Mouse (Mus musculus): ENCODE measurements at regions not wholly inside any gene's neighbourhood (a gene's known extent, or its start where the extent isn't known, plus 50 kb on each side); places are given as distances from the start of the nearest gene placed in this dataset.

DNA sequence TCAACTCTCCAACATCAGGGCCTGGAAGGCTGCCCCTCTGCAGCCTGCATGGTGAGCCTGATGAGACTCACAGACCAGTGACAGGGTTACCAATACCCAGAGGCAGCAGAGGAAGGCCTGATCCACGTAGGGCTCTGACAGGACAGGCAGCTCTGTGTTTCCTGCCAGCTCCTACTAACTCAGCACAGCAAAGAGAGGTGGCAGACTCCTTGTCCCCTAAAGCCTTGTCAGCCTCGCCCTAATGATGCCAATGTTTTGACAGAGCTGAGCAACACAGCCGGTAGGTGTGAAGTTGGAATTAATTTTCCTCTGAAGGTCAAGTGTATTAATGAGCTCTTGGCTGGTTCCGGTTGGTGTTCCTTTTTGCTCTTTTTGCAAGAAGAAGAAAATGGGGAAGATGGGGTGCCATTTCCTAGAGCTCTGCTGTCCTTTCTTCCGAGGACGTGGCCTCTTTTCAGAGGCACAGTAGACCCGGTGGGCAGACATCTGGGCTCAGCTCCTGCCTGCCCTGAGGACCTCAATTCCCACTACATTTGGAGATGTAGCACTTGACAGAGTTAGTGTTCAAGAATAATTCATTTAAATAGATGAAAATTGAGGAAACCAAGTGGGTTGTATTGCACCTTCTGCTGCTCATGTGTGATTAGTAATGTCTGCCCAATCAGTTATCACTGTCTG is 395.5 kb upstream of the Tbx3 start:
- DNase-seq (ENCODE audit: extremely low read depth, insufficient read length, low spot score), result no peak

DNA sequence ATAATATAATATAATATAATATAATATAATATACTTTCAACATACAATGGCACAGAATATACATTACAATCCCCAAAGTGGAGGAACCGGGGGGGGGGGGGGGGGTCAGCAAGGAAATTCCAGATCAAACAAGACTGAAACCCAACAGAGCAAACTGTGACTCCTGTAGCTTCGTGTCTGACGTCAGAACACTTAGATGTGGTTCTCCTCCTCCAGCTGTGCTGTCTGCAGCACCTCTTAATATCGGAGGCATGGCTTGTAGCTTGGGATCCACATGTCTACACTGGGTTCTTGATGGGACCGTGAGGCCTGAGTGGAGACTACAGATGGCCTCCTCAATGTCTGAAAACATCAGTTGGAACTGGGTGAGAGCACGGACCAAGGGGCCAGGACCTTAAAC is 390.3 kb upstream of the Tbx3 start:
- DNase-seq (ENCODE audit: extremely low read depth, insufficient read length, low spot score), result no peak

DNA sequence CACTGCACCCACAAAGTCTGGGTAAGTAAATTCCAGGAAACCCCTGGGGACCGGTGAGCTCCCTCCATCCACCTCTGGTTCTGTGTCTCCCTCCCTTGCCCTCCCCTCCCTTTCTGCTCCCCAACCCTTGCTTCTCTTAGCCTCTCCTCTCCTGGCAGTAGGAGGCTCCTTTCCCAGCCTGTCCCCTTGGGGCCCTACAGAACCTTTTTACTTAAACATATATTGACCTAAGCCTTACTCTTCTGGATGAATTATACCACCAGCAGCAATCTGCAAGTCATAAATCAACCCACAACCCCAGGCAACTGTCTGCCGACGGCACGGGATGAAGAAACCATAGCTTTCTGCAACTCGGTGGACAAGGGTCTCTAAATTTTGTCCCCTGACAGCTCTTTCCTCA is 380.7 kb upstream of the Tbx3 start:
- DNase-seq (ENCODE audit: extremely low read depth, insufficient read length, low spot score), result no peak

DNA sequence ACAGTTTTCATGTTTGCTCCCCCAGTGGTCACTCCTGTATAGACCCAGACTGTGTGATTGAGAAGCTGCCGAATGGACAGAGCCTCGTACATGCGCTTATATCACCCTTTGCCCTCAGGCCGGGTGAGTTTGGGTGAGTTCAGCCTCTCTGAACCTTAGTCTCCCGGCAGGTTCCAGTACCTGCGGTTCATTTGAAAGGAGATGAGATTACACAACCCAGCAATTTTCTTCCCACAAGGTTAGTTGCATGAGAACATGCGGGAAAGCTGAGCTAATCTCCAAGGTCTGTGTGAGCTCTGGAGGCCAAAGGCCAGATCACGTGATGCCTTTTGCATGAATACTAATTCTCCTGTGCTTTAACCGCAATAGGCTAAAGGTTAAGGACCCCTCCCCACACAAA is 378.1 kb upstream of the Tbx3 start:
- DNase-seq (ENCODE audit: extremely low read depth, insufficient read length, low spot score), result no peak

DNA sequence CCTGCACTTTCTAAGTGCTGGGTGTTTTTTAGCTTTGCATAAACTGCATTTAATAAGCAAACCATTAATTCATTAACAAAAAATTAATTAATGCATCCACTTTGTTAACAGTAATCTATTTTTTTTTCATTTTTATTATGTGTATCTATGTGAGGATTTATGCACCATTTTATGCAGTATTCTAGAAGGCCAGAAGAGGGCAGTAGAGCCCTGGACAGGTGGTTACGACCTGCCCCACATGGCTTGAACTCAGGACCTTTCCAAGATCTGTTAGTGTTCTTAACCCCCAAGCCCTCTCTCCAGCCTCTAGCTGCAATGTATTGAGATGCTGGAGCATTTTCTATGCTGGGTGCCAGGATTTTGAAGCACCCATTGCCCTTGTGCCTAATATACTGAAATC is 377.6 kb upstream of the Tbx3 start:
- DNase-seq (ENCODE audit: extremely low read depth, insufficient read length, low spot score), result no peak

DNA sequence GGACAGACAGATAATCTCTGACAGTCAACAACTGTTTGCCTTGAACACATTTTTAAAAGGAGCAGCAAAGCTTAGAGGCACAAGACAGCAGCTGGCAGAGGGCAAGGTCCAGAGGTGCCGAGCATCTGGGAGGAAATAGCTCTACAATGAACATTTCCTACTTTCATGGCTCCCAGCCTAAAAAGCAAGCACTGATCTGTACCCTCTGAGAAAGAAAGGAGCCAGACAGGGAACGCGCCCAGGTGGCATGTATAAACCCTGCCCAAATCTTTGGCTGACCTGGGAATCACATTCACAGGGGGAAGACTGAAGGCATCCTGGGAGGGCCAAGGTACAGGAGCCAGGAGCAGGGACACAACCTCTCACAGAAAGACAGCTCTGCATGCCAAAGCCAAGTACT is 371.2 kb upstream of the Tbx3 start:
- no peak for DNase-seq (ENCODE audit: extremely low read depth, insufficient read length, low spot score)

DNA sequence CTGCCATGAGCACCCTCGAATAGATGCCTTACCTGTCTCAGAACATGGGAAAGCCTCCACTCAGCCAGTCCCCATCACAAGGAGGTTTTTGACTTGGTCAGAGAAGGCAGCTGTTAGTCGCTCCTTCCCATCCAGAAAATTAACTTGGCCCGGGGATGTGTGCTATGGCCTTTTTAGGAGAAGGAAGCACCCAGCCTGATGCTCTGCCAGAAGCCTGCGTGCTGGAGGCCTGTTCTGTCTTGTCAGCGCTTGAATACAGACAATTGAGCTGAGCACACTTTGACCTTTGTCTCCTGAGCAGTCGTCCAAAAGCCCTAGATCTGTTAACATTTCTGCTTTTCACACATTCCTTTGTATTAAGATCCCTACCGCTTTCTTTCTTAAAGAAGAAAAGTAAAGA is 370.4 kb upstream of the Tbx3 start:
- DNase-seq (ENCODE audit: extremely low read depth, insufficient read length, low spot score), result no peak

DNA sequence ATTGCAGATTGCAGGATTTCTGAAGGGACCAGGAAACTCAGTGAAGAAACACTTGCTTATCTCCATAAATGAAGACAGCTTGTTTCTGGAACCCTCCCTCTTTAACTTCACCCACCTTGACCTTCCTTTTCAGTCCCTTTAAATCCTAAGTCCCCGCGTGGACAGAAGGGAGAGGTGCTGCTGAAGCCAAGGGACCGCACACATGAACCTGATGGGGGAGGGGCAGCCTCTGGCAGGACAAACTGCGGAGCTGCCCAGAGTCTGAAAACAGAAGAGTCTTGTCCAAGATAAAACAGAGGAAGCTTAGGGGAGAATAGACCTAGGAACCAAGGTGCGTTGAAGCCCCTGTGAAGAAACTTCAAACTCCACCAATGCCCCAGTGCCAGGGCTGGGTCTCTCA is 368.9 kb upstream of the Tbx3 start:
- no peak for DNase-seq (ENCODE audit: extremely low read depth, insufficient read length, low spot score)

DNA sequence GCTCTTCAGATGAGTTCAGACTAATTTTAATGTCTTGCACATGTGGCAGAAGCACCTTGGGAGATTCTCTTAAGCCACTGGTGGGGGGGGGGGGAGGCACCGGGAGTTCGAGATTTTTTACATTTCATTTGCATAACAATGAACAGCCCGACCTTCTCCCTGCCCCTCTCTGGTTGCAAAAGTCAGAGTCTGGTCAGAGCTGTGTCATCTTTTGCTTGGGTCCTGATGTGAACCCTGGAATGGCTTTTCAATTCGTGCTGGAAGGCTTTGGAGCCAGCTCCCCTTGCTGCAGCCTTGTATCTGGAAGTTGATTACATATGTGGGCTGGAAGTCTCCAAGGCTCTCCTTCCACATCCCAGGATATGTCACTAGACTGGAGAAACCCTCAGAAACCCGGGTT is 365.7 kb upstream of the Tbx3 start:
- no peak for DNase-seq (ENCODE audit: extremely low read depth, insufficient read length, low spot score)

DNA sequence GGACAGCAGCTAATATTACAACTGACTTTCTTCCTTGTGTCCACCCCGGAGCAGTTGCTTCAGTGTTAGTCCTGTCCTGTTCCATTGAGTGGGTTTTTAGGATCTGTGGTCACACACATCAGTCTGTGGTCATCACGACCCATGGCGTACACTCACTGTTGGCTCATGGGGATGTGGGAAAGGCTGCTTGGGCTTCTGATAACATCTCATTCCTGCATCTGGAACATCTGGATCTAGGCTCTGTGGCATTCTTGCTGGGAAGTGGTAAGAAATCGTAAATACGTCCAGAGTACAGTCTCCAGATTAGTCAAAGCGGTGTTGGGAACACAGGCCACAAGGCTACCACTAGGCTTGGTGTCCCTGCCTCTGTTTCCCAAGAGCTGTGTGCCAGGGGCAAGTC is 362.7 kb upstream of the Tbx3 start:
- DNase-seq (ENCODE audit: extremely low read depth, insufficient read length, low spot score), result no peak

DNA sequence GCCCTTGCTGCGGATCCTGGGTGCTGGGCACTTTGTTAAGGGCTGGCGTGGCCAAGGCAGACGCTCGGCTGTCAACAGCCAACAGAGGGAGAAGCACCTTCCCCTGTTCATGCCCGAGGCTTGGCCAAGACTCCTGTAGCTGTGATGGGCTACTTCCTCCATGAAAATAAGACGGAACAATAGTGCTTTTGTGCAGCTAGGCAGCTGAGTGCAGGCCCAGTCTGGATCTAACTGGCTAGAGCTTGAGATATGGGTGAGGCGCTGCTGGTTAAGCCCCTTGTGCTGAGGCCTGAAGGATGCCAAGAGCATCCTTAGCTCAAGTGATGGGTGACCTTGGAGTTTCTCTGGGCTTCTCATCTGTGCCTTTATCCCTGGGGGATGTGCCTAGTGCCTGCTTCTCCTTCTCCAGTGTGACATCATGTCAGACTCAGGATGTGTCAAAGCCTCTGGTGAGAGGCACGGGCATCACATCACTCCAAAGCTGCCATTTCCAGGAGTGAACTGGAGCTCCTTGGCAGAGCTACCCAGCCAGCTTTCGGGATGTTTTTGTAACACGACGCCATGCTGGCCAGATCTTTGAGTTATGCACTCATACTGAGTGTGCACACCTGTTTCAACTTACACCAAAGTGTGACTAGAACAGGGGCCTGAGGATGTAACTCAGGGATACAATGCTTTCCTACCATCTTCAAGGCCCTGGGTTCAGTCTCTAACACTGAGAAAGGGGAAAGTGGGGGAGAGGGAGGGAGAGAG is 360.1 kb upstream of the Tbx3 start:
- no peak for DNase-seq (ENCODE audit: extremely low read depth, insufficient read length, low spot score)

DNA sequence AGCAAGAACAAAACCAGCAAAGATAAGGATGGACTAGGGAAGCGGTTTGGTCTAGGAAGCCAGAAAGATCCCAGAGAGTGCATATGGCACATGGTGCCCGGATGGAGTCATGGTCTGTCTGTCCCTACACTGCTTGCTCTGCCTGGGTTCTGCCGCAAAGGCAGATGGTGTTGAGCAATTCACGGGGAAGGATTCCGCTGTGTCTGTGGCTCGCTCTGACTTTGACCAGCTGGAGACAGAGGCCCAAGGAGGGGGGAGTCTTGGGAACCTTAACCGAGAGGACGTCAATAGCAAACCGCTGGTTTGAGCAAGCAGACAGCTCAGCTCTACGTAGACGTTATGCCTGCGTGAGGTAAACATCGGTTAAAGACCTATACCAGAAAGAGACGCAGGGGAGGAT is 357.7 kb upstream of the Tbx3 start:
- no peak for DNase-seq (ENCODE audit: extremely low read depth, insufficient read length, low spot score)

DNA sequence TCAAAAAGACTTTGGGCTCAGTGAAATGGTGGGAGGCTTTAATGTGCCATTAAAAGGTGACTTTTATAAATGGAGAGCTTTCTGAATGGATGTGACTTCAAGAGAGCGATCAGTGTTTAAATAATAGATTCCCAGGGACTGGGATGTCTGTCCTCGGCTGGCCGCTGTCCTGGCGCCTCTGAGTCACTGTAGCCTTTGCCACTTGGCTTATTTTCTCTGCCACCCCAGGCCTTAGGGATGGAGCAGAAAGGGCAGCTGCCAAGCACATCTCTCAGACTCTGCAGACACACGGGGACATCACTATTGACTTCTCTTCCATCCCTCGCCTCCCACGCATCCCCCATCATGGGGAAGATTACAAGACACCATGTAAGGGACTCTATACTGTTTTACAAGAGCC is 355.3 kb upstream of the Tbx3 start:
- DNase-seq (ENCODE audit: extremely low read depth, insufficient read length, low spot score), result no peak

DNA sequence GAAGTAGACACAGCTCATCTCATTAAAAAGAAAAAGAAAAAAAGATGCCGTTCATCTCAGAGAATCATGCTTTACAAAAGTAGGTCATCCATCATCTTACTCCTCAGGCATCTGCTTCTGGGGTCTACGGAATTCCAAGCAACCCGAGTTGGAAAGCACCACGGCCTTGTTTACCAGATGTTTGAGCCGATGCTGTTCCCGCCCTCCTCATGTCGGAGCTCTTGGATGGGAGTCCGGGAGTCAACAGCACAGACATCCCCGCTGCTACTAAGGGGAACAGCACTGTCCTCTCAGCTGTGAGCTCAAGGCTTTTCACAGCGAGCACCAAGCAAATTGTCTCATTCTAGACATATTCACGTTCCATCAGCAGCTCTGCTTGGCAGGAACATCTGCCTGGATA is 352.9 kb upstream of the Tbx3 start:
- no peak for DNase-seq (ENCODE audit: extremely low read depth, insufficient read length, low spot score)

DNA sequence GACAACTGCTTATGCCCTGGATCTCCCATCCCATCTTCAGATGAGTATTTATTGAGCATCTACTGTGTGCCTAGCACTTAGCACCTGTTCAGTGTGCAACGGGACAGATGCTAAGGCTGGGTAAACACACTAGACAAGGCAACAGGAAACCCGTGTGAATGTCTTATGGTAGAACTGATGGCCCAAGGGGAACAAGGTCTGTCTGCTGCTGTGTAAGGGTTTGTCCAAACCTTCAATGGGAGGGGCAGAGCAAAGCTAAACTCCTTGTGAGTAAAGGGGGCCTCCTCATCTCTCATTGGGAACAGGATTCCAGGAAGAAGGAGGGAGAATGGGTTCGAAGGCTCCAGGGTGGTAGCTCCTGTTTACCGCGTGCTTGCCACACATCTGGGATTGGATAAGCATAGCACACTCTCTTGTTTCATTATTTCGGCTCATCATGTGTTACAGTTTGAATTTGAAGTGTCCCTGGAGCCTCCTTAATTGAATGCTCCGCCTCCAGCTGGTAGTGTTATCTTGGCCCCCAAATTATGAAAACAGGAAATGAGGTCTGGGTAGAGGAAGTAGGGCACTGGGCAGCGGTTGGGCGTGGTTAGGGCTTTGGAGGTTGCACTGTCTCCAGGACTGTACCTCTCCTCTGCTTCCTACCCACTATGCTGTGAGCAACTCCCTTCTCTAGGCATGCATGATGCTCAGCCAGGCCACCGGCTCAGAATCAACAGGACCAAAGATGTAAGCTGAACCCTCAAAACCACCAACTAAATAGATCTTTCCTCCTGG is 348.9 kb upstream of the Tbx3 start:
- no peak for DNase-seq (ENCODE audit: extremely low read depth, insufficient read length, low spot score)

DNA sequence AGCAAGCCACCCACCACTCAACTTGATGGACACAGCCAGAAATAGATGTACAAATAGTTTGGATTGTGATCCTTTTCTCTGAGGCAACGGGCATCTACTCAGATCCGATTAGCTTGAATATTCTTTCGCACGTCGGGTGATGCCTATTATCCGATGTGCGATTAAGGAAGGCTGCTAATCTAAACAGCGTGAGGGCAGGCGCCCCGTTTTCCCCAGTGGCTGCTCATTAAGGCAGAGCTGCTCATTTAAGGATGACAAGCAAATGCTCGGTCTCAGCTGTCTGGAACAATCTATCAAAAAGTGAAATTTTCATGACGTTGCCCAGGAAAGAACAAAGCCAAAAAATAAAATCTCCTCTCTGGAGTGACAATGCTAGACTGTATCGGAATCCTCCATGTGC is 348.1 kb upstream of the Tbx3 start:
- DNase-seq (ENCODE audit: extremely low read depth, insufficient read length, low spot score), result no peak

DNA sequence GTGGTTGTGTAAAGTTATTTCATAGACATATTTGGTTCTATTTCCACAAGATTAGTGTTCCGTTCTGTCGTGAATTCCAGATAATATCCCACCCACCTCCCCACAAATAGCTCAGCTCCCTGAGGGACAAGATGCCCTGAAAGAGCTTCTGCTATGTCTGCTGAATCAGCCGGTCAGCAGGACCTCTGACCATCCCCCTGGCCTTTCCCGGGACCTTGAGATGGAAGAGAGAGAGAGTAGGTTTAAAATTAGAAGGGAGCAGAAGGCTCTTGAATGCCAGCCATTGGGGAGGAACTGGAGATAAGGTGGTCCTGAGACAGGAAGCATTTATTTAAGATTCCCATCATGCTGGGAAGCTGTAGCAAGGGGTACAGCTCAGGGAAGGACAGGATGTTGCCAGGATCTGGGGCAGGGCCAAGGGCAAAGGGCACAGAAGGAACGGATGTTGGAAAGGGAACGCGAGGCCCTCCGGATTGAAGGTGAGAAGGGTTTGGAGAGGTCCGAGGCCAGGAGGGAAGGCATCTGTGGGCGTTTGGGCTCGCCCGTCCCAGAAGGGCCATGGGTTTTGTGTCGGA is 344.7 kb upstream of the Tbx3 start:
- DNase-seq (ENCODE audit: extremely low read depth, insufficient read length, low spot score), result no peak

DNA sequence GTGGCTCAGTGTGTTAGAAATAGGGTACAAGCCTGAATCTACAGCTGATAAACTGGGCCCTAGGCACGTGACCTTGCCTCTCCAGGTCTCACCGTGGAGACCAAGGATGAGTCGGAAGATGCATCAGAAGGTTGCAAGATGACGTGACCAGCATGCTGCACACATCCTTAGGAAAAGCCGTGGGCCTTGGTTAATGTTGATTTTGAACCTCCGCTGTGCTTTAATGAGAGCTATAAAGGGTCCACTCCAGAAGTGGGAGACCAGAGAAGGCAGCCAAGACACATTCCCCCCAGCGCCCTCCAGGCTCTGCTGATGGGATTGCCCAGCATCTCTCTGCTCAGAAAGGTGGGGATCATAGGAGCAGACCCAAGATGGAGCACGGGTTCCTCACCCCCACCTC is 343.6 kb upstream of the Tbx3 start:
- no peak for DNase-seq (ENCODE audit: extremely low read depth, insufficient read length, low spot score)

DNA sequence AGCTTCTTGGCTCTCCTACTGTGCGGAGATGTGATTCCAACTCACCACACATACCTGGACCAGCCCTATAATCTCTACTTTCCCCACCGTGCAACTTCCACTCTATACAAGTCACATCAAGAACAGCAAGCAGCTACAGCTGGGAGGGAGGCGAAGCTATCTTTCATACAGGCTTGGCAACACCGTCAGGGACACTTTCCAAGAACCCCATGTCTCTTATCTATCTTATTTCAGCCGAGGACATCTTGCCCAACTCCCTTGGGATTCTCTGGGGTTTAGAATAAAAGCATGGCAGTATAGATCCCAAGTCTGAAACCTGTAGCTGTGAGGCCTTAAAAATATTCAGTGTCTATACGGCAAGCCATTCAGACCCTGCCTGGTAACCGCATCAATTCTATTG is 341.5 kb upstream of the Tbx3 start:
- no peak for DNase-seq (ENCODE audit: extremely low read depth, insufficient read length, low spot score)

DNA sequence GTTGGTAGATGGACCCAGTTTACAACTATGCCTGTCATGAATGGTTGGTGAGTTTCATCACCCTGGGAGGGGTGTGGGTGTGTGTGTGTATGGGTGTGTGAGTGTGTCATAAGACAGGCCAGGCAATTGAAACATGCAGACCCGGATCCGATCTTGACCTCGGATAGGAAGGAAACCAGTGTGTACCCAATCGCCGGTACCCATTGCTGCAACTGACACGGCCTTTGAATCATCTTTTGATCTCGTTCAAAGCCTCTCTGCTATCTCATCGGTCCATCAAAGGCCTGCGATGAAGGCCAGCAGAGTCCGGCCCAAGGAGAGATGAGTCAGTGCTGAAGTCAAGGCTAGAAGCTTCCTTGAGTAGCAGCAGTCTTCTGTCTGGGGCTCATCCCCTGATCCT is 341.1 kb upstream of the Tbx3 start:
- DNase-seq (ENCODE audit: extremely low read depth, insufficient read length, low spot score), result no peak

DNA sequence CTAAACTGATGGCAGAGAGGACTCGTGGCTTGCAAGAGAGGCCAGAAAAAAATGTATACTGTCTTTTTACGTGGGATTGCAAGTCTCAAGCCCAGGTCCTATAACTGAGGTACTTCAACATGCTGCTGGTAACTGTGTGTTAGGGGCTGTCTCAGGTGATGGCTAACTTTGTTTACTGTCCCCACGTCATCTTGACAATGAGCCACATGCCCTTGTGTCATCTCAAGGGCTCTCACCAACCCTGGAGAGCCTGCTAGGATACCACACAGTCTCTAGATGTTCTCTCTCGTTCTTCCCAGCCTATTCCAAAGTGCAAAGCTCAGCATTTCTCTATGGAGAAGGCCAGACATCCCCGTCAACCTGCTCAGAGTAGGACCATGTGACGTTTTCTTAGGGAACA is 340.6 kb upstream of the Tbx3 start:
- DNase-seq (ENCODE audit: extremely low read depth, insufficient read length, low spot score), result no peak

DNA sequence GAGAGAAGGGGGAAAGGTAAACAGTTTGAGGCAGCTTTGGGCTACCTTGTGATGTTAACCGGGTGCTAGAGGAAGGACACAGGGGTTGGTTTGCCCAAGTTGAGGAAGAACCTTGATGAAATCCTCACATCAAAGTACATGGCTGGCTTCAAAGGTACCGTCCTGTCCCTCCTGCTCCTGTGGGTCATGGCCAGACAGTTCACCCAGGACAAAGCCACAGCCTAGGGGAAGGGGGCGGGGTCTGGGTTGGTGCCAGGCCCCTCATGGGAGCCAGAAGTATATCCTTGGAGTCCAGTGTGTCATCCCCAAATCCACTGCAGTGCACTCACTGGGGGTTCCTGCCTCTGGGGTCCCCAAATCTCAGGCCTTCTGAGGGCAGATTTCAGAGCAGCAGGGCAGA is 339.0 kb upstream of the Tbx3 start:
- DNase-seq (ENCODE audit: extremely low read depth, insufficient read length, low spot score), result no peak
